Mouse (Mus musculus): ENCODE measurements around the gene Tax1bp3. TPM values are rescaled to one million over a fixed set of nuclear protein-coding genes. Genes with fewer than 3 reads are reported as not detected.

Gene Tax1bp3
- total RNA-seq (2021): 10 to 100 TPM; 18.9 to 21.7 TPM
- long read RNA-seq, experiment 1, transcript Tax1bp3-201 (4 exons, 1,523 nt): major isoform, 14 of 18 reads
- long read RNA-seq, experiment 1, partial matches to known transcripts: 3 of 18 reads
- long read RNA-seq, experiment 1, other reads (novel, unspliced or antisense): 1 of 18 reads
- long read RNA-seq, experiment 2, transcript Tax1bp3-201 (4 exons, 1,523 nt): major isoform, 14 of 16 reads
- long read RNA-seq, experiment 2, partial matches to known transcripts: 0 of 16 reads
- long read RNA-seq, experiment 2, other reads (novel, unspliced or antisense): 2 of 16 reads

GRCm38 (mm10) chr11:73176608-73177508 lies at the start of gene Tax1bp3, which contains the start of gene Emc6:
Gene Tax1bp3, plus strand, starts transcription at chr11:73177083.
Gene Emc6, minus strand, starts transcription at chr11:73177037.
- peak; percentile 98 for DNase-seq
- intact Hi-C loops (cut with DNase I; ENCODE audit: low total_unique reads): loop anchor here (5.0 kb wide), 1 partner anchor 40 kb away; the partner anchor contains the start of gene Haspin

GRCm38 (mm10) chr11:73131020-73131419 lies 45.9 kb upstream of the Tax1bp3 start:
- intact Hi-C loops (cut with DNase I; ENCODE audit: low total_unique reads): no loop called here
- no peak for DNase-seq

GRCm38 (mm10) chr11:73132999-73133398 lies 43.9 kb upstream of the Tax1bp3 start:
- intact Hi-C loops (cut with DNase I; ENCODE audit: low total_unique reads): no loop called here
- no peak for DNase-seq

GRCm38 (mm10) chr11:73134222-73134621 lies 42.7 kb upstream of the Tax1bp3 start:
- intact Hi-C loops (cut with DNase I; ENCODE audit: low total_unique reads): no loop called here
- DNase-seq: no peak

DNA sequence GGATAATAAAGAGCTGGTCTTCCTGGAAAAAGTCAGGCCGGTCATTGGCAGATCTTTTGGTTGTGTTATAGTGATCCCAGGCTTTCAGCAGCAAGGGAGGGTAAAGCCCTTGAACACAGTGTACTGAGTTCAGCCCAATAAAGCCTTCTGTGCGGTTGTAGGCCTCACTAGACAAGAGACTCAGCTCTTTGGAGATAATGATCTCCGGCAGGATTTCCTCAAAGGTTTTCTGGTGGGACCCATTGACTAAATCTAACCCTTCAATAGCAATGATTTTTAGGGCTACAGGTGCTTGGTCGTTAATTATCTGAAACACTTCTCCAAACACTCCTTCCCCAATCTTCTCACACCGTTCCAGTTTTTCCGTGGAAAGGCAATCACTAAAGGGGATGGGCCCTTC lies 40.3 kb upstream of the Tax1bp3 start:
- intact Hi-C loops (cut with DNase I; ENCODE audit: low total_unique reads): loop anchor here (5.0 kb wide), 1 partner anchor 41 kb away; the partner anchor contains the start of genes Emc6 and Tax1bp3
- DNase-seq: no peak

- DNase-seq: no peak
- intact Hi-C loops (cut with DNase I; ENCODE audit: low total_unique reads): loop anchor here (5.0 kb wide), 1 partner anchor 40 kb away; the partner anchor contains the start of genes Emc6 and Tax1bp3
Measured at GRCm38 (mm10) chr11:73137116-73137515, 39.8 kb upstream of the Tax1bp3 start.

DNA sequence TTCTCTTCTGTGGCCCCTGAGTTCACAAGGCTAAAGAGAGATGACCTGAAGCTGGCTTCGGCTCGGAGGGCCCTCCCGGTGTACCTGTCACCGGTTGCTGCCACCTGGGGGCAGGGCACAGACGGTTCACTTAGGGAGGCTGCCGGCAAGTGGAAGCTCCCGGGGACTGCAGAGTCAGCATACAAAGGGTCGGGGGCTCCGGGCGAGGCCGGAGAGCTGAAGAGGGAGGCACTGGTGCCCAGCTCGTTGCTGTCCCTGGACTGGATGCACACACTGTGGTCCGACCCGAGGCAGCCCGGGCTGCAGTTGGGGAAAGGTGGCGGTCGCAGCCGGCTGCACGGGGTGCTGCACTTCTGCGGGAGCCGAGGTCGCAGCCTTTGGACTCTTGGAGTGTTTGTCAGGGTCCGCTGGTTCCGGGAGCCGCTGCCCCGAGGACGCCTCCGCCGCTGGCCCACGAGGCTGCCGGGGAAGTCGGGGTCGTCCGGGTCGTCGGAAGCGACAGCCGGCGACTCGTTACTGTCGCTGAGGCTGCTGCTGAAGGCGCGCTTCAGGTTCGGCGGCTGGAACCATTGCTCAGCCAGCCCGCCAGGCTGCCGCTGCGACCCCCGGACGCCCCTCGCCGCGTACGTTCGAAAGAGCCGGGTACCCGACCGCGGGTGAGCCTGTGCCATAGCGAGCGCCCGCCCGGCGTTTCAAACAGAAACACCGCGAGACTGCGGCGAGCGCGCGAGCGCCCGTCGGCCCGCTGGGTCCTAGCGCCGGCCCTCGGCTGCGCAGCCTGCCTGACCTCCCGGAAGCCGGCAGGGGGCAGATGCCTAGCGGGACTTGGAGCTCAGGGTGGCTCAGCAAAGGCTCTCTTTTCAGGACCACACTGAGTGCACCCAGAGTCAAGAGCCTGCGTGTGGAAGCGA lies 39.0 kb upstream of the Tax1bp3 start, which contains the start of gene Haspin:
TSS of gene Haspin (minus strand) at position 704 of the 911 bp plus-strand sequence.
- intact Hi-C loops (cut with DNase I; ENCODE audit: low total_unique reads): loop anchor here (5.0 kb wide), 1 partner anchor 39 kb away; the partner anchor contains the start of genes Emc6 and Tax1bp3
- DNase-seq: peak; percentile 93

DNA sequence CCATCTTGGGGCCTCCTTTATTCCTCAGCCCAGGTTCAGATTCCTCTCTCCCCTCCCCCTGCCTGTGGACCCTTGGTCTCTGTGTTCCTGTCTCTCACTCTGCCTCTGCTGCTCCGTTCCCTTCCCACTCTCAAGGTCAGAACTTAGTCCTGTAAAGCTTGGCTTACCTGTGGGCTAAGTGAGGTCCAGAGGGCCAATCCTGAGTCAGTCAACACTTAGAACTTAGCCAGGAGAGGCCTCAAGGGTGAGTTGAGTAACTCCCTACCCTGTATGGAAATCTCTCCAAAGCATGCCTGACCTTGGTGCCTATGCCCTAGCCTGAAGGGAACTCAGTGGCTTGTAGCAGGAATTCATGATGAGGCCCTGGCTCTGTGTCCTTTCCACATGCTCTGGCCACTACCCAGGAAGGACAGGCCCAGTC lies 32.6 kb upstream of the Tax1bp3 start:
- intact Hi-C loops (cut with DNase I; ENCODE audit: low total_unique reads): no loop called here
- DNase-seq: no peak

DNA sequence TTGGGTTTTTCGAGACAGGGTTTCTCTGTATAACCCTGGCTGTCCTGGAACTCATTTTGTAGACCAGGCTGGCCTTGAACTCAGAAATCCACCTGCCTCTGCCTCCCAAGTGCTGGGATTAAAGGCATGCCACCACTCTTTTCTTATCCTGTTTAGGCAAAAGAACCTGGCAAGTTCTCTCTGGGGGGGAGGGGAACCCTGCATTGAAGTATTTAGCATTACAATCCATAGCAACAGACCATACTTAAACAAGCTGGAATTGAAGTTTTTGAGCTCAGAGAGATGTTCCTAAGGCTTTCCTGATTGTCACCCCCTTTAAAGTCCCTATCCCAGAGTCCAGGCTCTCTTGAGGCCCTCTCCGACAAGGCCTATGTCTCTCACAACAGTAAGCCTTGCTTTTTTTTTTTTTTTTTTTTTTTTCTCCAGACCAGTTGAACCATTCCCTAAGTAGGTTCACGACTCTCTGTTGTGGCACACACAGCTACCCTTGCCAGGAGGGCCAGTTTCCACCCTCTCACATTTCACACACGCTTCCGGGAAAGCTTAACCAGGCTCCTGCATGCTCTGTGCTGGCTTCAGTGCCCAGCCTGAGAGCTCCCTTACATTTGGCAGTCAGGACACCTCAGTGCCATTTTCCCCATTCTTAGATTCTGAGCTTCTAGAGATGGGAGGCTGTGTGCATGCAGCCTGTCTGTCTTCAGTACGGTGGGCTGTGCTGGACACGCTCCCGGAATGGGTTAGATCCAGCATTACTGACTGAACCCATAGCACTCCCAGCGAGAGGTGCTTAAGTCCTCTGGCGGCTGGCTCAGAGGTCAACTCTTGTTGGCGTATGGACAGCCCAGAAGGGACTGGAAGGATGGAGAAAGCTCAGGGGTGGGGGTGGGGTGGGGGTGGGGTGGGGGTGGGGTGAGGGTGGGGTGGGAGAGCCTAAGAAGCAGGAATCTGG lies 30.6 kb upstream of the Tax1bp3 start:
- DNase-seq: peak; percentile 46
- intact Hi-C loops (cut with DNase I; ENCODE audit: low total_unique reads): no loop called here

GRCm38 (mm10) chr11:73146975-73147365 lies 29.9 kb upstream of the Tax1bp3 start:
- DNase-seq: no peak
- intact Hi-C loops (cut with DNase I; ENCODE audit: low total_unique reads): no loop called here

DNA sequence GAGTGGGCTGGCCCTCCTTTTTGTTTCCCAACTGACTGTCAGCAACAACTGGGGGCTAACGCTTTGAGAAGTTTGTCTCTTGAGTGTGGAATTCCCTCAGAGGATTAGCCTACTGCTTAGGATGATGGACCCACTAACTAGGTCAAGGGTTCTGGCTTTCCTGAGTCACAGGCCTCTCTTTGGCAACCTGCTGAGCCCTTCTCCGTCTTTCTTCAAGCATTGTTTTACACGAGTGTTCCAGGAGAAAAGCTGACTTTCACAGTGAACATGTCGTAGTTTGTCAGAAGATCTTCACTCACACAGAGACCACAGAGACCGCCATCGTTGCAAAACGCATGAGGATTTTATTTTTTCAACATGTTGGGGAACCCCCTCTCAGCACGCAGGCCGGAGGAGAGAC lies 28.7 kb upstream of the Tax1bp3 start:
- no peak for DNase-seq
- intact Hi-C loops (cut with DNase I; ENCODE audit: low total_unique reads): no loop called here

- no peak for DNase-seq
- intact Hi-C loops (cut with DNase I; ENCODE audit: low total_unique reads): no loop called here
Measured at GRCm38 (mm10) chr11:73155071-73155470, 21.8 kb upstream of the Tax1bp3 start.

GRCm38 (mm10) chr11:73159957-73160810 lies 16.7 kb upstream of the Tax1bp3 start, which contains the start of gene P2rx5:
Gene P2rx5, plus strand, starts transcription at chr11:73160421.
- intact Hi-C loops (cut with DNase I; ENCODE audit: low total_unique reads): no loop called here
- peak; percentile 69 for DNase-seq

GRCm38 (mm10) chr11:73160811-73161200 lies 16.1 kb upstream of the Tax1bp3 start:
- intact Hi-C loops (cut with DNase I; ENCODE audit: low total_unique reads): no loop called here

GRCm38 (mm10) chr11:73161616-73162015 lies 15.3 kb upstream of the Tax1bp3 start:
- intact Hi-C loops (cut with DNase I; ENCODE audit: low total_unique reads): no loop called here
- no peak for DNase-seq

More at GRCm38 (mm10) chr11:73160811-73161200, 16.1 kb upstream of the Tax1bp3 start:
- peak; percentile 77 for DNase-seq

- no peak for DNase-seq
Measured at GRCm38 (mm10) chr11:73162284-73162683, 14.6 kb upstream of the Tax1bp3 start.

GRCm38 (mm10) chr11:73168071-73168470 lies 8.8 kb upstream of the Tax1bp3 start:
- DNase-seq: no peak
- intact Hi-C loops (cut with DNase I; ENCODE audit: low total_unique reads): no loop called here

More at GRCm38 (mm10) chr11:73162284-73162683, 14.6 kb upstream of the Tax1bp3 start:
- intact Hi-C loops (cut with DNase I; ENCODE audit: low total_unique reads): no loop called here

Measured in gastrocnemius, postnatal 14 days (tissue).